Mouse (Mus musculus) hindbrain, embryonic 14.5 days (tissue): Measurements from ENCODE around the gene Bglap. TPM values are rescaled to one million over a fixed set of nuclear protein-coding genes. Genes with fewer than 3 reads are reported as not detected.
A peak's percentile ranks its signal among the peaks of the same experiment; 100 is the strongest.
"Not testable (repeated sequence)": the region's sequence is repeated elsewhere in the genome, so short reads cannot be mapped to it uniquely, and the experiment has no call there.

Experiments used
- ATAC-seq: fragments of 200-750 bp; cut with Nextera tagmentation; 2 replicates; pipeline ENCODE4 v1.8.0; 2017; ENCODE audit warnings: moderate number of reproducible peaks, mild to moderate bottlenecking, moderate TSS enrichment, moderate library complexity; ENCODE audit not compliant: low FRiP score
- DNase-seq: peaks from one replicate; pipeline ENCODE4 v3.0.0-alpha.2; 2015; ENCODE audit warnings: low spot score
- H3K27ac ChIP-seq: fragments of 300-500 bp; sonication (generic); 2 replicates; pipeline ENCODE4 v1.5.1; 2014; ENCODE audit warnings: mild to moderate bottlenecking, moderate library complexity
- H3K27me3 ChIP-seq: fragments of 300-500 bp; sonication (generic); 2 replicates; pipeline ENCODE4 v1.6.1; 2014; ENCODE audit warnings: mild to moderate bottlenecking, low read length, mixed read lengths; ENCODE audit not compliant: control insufficient read depth, insufficient read depth
- H3K36me3 ChIP-seq: fragments of 300-500 bp; sonication (generic); replicated peaks from 2 replicates; pipeline ENCODE4 v1.6.1; 2014; ENCODE audit not compliant: control insufficient read depth, insufficient read depth
- H3K4me1 ChIP-seq: fragments of 300-500 bp; sonication (generic); replicated peaks from 2 replicates; pipeline ENCODE4 v1.6.1; 2014; ENCODE audit warnings: antibody characterized with exemption, low read length, mixed read lengths; ENCODE audit not compliant: control insufficient read depth, insufficient read depth
- H3K4me2 ChIP-seq: fragments of 300-500 bp; sonication (generic); replicated peaks from 2 replicates; pipeline ENCODE4 v1.6.1; 2014; ENCODE audit warnings: mild to moderate bottlenecking, moderate library complexity
- H3K4me3 ChIP-seq: fragments of 300-500 bp; sonication (generic); replicated peaks from 2 replicates; pipeline ENCODE4 v1.5.1; 2014; ENCODE audit warnings: mild to moderate bottlenecking, low read length
- H3K9ac ChIP-seq: fragments of 300-500 bp; sonication (generic); 2 replicates; pipeline ENCODE4 v1.6.1; 2014
- H3K9me3 ChIP-seq: fragments of 300-500 bp; sonication (generic); 2 replicates; pipeline ENCODE4 v1.6.1; 2016; ENCODE audit warnings: low read length; ENCODE audit not compliant: control insufficient read depth
- WGBS: fragments of 180-500 bp; shearing (Covaris S2); extraction: QIAGEN DNeasy Blood & Tissue Kit; methylation state at CpG from one replicate; pipeline ENCODE4 v1.1.7; 2014; 5-methylcytosine and 5-hydroxymethylcytosine counted together
- polyA plus RNA-seq: library from polyadenylated mRNA; unstranded; fragments of >200 nt; fragmentation: Nextera tagmentation; extraction: Ambion mirVana; gene quantifications from 2 replicates; pipeline ENCODE4 v1.2.1, GENCODE M21; 2014

The Bglap gene
- not detected in 2 replicates for polyA plus RNA-seq

GRCm38 (mm10) chr3:88384364-88384763, at the start of gene Bglap:
Gene Bglap, minus strand, starts transcription at chr3:88384464.
- ATAC-seq = no peak
- no peak for DNase-seq
- H3K36me3 ChIP-seq = no peaks in the 10 kb centered on the region
- H3K27ac ChIP-seq = no peak within 1 kb of the TSS
- 81% methylated on average over 5 of the region's 5 CpGs for WGBS
- H3K27me3 ChIP-seq = no peaks in the 10 kb centered on the region
- no peak within 1 kb of the TSS for H3K4me3 ChIP-seq
- no peak within 1 kb of the TSS for H3K9ac ChIP-seq
- H3K4me1 ChIP-seq = no peaks in the 10 kb centered on the region
- no peaks in the 10 kb centered on the region for H3K9me3 ChIP-seq
- no peak within 1 kb of the TSS for H3K4me2 ChIP-seq

GRCm38 (mm10) chr3:88428639-88429038, 44.4 kb upstream of the Bglap start:
- H3K4me3 ChIP-seq, H3K27me3 ChIP-seq, H3K9ac ChIP-seq, H3K9me3 ChIP-seq, H3K36me3 ChIP-seq, H3K4me2 ChIP-seq, H3K4me1 ChIP-seq, H3K27ac ChIP-seq, DNase-seq, ATAC-seq: not testable (repeated sequence)
- 74% methylated on average over 8 of the region's 8 CpGs for whole genome bisulfite sequencing

GRCm38 (mm10) chr3:88427342-88427905, 43.2 kb upstream of the Bglap start:
- Histone ChIP-seq H3K9ac (no peak overlapping the region), H3K36me3 (no peaks in the 10 kb centered on the region), H3K4me2 (no peak overlapping the region), H3K4me1 (peaks cover 20% of the 10 kb centered on the region), H3K9me3 (no peaks in the 10 kb centered on the region), H3K27me3 (no peaks in the 10 kb centered on the region), H3K4me3 (no peak overlapping the region), H3K27ac (no peak overlapping the region)
- DNase-seq = no peak
- ATAC-seq = no peak
- WGBS = 90% methylated on average over 4 of the region's 4 CpGs

GRCm38 (mm10) chr3:88425708-88426420, 41.6 kb upstream of the Bglap start:
- peaks cover 6% of the 10 kb centered on the region for H3K36me3 ChIP-seq
- H3K9me3 ChIP-seq = no peaks in the 10 kb centered on the region

GRCm38 (mm10) chr3:88425330-88425689, 41.0 kb upstream of the Bglap start:
- H3K9me3 ChIP-seq = no peaks in the 10 kb centered on the region
- peaks cover 29% of the 10 kb centered on the region for H3K4me1 ChIP-seq
- H3K27ac ChIP-seq = no peak overlapping the region; the same call in 1 of the 2 replicates
- H3K4me3 ChIP-seq = peak overlapping the region; percentile 72; the same call in 1 of the 2 replicates
- no peak for DNase-seq
- H3K9ac ChIP-seq = peak overlapping the region; percentile 31; the same call in 1 of the 2 replicates
- WGBS = 12% methylated on average over 2 of the region's 2 CpGs
- H3K36me3 ChIP-seq = peaks cover 11% of the 10 kb centered on the region
- H3K4me2 ChIP-seq = peak overlapping the region; percentile 66
- no peak for ATAC-seq
- no peaks in the 10 kb centered on the region for H3K27me3 ChIP-seq

More at GRCm38 (mm10) chr3:88425708-88426420, 41.6 kb upstream of the Bglap start:
- Histone ChIP-seq H3K27ac (no peak overlapping the region; the same call in 1 of the 2 replicates), H3K9ac (peak overlapping the region; percentile 31; the same call in 1 of the 2 replicates), H3K4me2 (no peak overlapping the region), H3K4me3 (no peak overlapping the region), H3K4me1 (peaks cover 29% of the 10 kb centered on the region), H3K27me3 (no peaks in the 10 kb centered on the region)
- ATAC-seq = no peak
- no peak for DNase-seq
- 84% methylated on average over 10 of the region's 10 CpGs for WGBS

- peak within 1 kb of the TSS; percentile 66 for H3K4me2 ChIP-seq
- H3K36me3 ChIP-seq = peaks cover 17% of the 10 kb centered on the region
- ATAC-seq (peak; percentile 96), DNase-seq (peak; percentile 96)
- H3K4me3 ChIP-seq = peak within 1 kb of the TSS; percentile 72
- whole genome bisulfite sequencing = under 1% methylated on average over 35 of the region's 35 CpGs
- no peaks in the 10 kb centered on the region for H3K27me3 ChIP-seq
- H3K4me1 ChIP-seq = peaks cover 29% of the 10 kb centered on the region
- H3K9me3 ChIP-seq = no peaks in the 10 kb centered on the region
- peak within 1 kb of the TSS; percentile 67 for H3K27ac ChIP-seq
- peak within 1 kb of the TSS; percentile 69 for H3K9ac ChIP-seq
Observed at GRCm38 (mm10) chr3:88424605-88425329, 40.5 kb upstream of the Bglap start, which contains the start of gene Slc25a44. Gene Slc25a44, minus strand, starts transcription at chr3:88425139.

- no peaks in the 10 kb centered on the region for H3K27me3 ChIP-seq
- ATAC-seq (no peak), DNase-seq (no peak)
- 0 out of 2 replicates have a peak overlapping the region, but pooled peaks have one; percentile 2 for H3K27ac ChIP-seq
- peaks cover 29% of the 10 kb centered on the region for H3K4me1 ChIP-seq
- peaks cover 43% of the 10 kb centered on the region for H3K36me3 ChIP-seq
- no peaks in the 10 kb centered on the region for H3K9me3 ChIP-seq
- H3K4me3 ChIP-seq = no peak overlapping the region
- 0 out of 2 replicates have a peak overlapping the region, but pooled peaks have one; percentile 39 for H3K9ac ChIP-seq
- 36% methylated on average over 9 of the region's 9 CpGs for WGBS
- H3K4me2 ChIP-seq = peak overlapping the region; percentile 9
Observed at GRCm38 (mm10) chr3:88422020-88422720, 37.9 kb upstream of the Bglap start.

GRCm38 (mm10) chr3:88420771-88421170, 36.5 kb upstream of the Bglap start:
- ATAC-seq (no peak), DNase-seq (no peak)
- no peak overlapping the region for H3K4me3 ChIP-seq
- H3K9me3 ChIP-seq = no peaks in the 10 kb centered on the region
- H3K36me3 ChIP-seq = peaks cover 55% of the 10 kb centered on the region
- H3K9ac ChIP-seq = no peak overlapping the region
- peaks cover 29% of the 10 kb centered on the region for H3K4me1 ChIP-seq
- no peaks in the 10 kb centered on the region for H3K27me3 ChIP-seq
- 96% methylated on average over 19 of the region's 19 CpGs for WGBS
- H3K4me2 ChIP-seq = no peak overlapping the region
- no peak overlapping the region for H3K27ac ChIP-seq
